Mouse (Mus musculus) adrenal gland, adult 10 weeks (tissue): Measurements from ENCODE around the gene Rimklb. TPM values are rescaled to one million over a fixed set of nuclear protein-coding genes. Genes with fewer than 3 reads are reported as not detected.

Source experiments
- polyA plus RNA-seq: library from polyadenylated mRNA; stranded (reverse); fragments of 350-450 nt; fragmentation: Illumina TruSeq; extraction: RNeasy Lipid Tissue Mini Kit (QIAGEN cat#74804); gene quantifications from one replicate; pipeline ENCODE4 v1.2.3, GENCODE M21; 2014; ENCODE audit warnings: low read depth, low replicate concordance

Rimklb gene
- polyA plus RNA-seq, result 0.23 TPM

DNA sequence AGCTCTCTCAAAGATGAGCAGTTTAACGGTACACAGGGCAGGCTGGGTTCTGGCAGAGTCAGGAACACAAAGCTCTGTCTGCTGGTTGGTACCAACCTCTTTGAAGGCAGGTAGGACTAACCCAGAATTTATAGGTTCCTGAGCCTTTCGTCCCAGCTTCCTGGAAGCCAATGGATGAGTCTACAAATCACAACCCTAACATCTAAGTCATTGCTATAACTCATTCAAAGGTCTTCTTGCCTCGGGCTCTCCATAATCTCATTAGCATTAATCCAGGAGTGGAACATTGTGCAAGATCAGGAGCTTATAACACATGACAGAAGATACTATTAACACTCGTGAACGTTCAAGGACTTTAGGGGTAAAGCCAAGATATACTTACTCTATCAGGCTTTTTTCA is at the start of gene Rimklb:
Gene Rimklb (minus strand): TSS at position 101 of the 400 bp plus-strand sequence.

DNA sequence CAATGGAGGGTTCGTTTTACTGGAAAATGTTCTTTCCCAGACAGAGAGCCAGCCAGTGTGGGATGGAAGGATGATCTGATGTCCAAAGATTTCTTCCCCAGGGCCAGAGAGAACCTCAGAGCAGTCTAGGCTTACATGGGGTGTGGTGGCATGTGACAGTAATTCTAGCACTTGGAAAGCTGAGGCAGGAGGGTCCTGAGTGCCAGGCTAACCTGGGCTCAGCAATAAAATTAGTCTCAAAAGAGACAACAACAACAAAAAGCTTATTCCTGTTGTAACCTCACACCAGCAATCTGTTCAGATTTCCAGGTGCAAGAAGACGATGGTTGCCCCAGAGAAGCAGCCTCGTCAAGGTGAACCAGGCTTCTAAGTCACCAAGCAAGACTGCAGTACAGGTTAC is 7.0 kb upstream of the Rimklb start, which contains the start of gene Mfap5:
Gene Mfap5 (plus strand): TSS at position 301 of the 400 bp plus-strand sequence.

Other genes starting within 250 kb of the Rimklb start
- not detected for gene Klrg1, start 215.9 kb downstream of the Rimklb start, polyA plus RNA-seq
- gene M6pr, start 190.0 kb downstream of the Rimklb start, polyA plus RNA-seq, result 293 TPM
- gene Phc1, start 158.2 kb downstream of the Rimklb start, polyA plus RNA-seq, result 3.0 TPM
- 18.7 TPM for gene Mfap5, start 7.1 kb upstream of the Rimklb start, polyA plus RNA-seq
- gene Aicda, start 55.0 kb upstream of the Rimklb start, polyA plus RNA-seq, result not detected
- 9.3 TPM for gene Apobec1, start 103.7 kb upstream of the Rimklb start, polyA plus RNA-seq
- 0.35 TPM for gene Gdf3, start 111.3 kb upstream of the Rimklb start, polyA plus RNA-seq
- gene Dppa3, start 127.6 kb upstream of the Rimklb start, polyA plus RNA-seq, result not detected
- not detected for gene Nanog, start 208.7 kb upstream of the Rimklb start, polyA plus RNA-seq